In the genomic region with DNA sequence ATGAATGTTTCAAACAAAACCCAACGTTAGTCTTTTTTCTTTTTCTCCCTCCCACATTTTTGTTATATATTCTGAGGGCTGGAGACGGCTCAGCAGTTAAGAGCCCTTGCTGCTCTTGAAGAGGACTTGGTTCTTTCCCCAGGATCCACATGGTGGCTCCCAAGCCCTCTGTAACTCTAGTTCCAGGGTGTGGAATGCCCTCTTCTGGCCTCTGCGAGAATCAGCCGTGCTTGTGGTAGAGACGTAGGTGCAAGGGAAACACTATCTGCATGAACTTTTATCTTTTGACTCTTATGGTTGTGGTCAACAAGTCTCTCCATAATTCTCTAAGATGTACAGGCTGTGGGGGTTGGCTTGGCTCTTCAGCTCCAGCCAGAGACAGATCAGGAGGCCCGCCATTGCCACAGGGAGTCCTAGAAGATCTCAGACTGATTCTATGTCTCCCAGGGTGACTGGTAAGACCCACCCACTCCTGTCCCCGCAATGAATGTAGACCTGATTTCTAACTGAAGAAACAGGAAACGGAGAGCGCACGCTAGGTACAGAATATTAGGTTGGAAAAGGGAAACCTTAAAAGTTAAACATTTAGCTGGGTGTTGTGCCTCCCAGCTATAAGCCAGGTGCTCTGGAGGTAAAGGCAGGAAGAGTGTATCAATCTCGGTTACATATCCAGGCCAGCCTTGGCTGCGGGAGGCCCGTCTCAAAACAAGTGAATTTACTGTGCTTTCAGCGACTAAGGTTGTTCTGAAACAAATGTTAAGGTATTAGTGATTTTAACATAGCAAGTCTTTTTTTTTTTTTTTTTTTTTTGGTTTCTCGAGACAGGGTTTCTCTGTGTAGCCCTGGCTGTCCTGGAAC, we compare ENCODE assay signal across 9 mouse cellular contexts. TPM values are rescaled to one million over a fixed set of nuclear protein-coding genes. Genes with fewer than 3 reads are reported as not detected.
A peak's percentile ranks its signal among the peaks of the same experiment; 100 is the strongest.
DNase-seq lines count a peak whose midpoint lies in the region; ATAC-seq lines count a peak whose summit lies in the region.
"Had no signal": no experiment of that assay in that cellular context is flagged by ENCODE, and none has a peak within 500 bp of the region (broad histone marks: within the 10 kb centered on the region; RNA-seq: fewer than 3 reads in every experiment).

No protein-coding gene starts in this region.

- H3K9ac ChIP-seq in midbrain, embryonic 11.5 days (ENCODE audit: low read length) = no peak overlapping the region
- no peak overlapping the region for H3K9ac ChIP-seq in midbrain, embryonic 16.5 days (ENCODE audit: low read depth, low read length)
- no peak overlapping the region for H3K9ac ChIP-seq in intestine, embryonic 14.5 days (ENCODE audit: low read length)
- no peak overlapping the region for H3K9ac ChIP-seq in hindbrain, embryonic 16.5 days (ENCODE audit: low read depth, low read length)
- H3K9ac ChIP-seq: neural tube, embryonic 13.5 days had no signal

- no peaks in the 10 kb centered on the region for H3K9me3 ChIP-seq in midbrain, embryonic 11.5 days (ENCODE audit: control insufficient read depth, low read length)
- H3K9me3 ChIP-seq in midbrain, embryonic 16.5 days (replicated peaks; ENCODE audit: control insufficient read depth, low read length, poor library complexity, severe bottlenecking) = no peaks in the 10 kb centered on the region
- H3K9me3 ChIP-seq in intestine, embryonic 14.5 days (ENCODE audit: control insufficient read depth, low read length) = no peaks in the 10 kb centered on the region
- H3K9me3 ChIP-seq in hindbrain, embryonic 16.5 days (ENCODE audit: control insufficient read depth, low read length) = no peaks in the 10 kb centered on the region
- H3K9me3 ChIP-seq: neural tube, embryonic 13.5 days had no signal

- no peak overlapping the region for H3K4me3 ChIP-seq in midbrain, embryonic 11.5 days (ENCODE audit: low read depth, low read length)
- H3K4me3 ChIP-seq in midbrain, embryonic 16.5 days (ENCODE audit: low read depth, low read length) = no peak overlapping the region
- H3K4me3 ChIP-seq in intestine, embryonic 14.5 days (ENCODE audit: low read depth, low read length) = no peak overlapping the region
- no peak overlapping the region for H3K4me3 ChIP-seq in hindbrain, embryonic 16.5 days (ENCODE audit: low read length)
- H3K4me3 ChIP-seq: neural tube, embryonic 13.5 days had no signal

- no peak overlapping the region for H3K4me2 ChIP-seq in midbrain, embryonic 11.5 days
- H3K4me2 ChIP-seq in midbrain, embryonic 16.5 days (ENCODE audit: low read length) = no peak overlapping the region
- H3K4me2 ChIP-seq in intestine, embryonic 14.5 days (ENCODE audit: low read length) = no peak overlapping the region
- H3K4me2 ChIP-seq in hindbrain, embryonic 16.5 days (ENCODE audit: low read length) = no peak overlapping the region
- H3K4me2 ChIP-seq: neural tube, embryonic 13.5 days had no signal

- no peak overlapping the region for H3K27ac ChIP-seq in midbrain, embryonic 11.5 days (ENCODE audit: low read depth, low read length)
- H3K27ac ChIP-seq in midbrain, embryonic 16.5 days (ENCODE audit: low read length) = no peak overlapping the region
- no peak overlapping the region for H3K27ac ChIP-seq in intestine, embryonic 14.5 days (ENCODE audit: low read depth)
- no peak overlapping the region for H3K27ac ChIP-seq in hindbrain, embryonic 16.5 days (ENCODE audit: low read depth, low read length)
- H3K27ac ChIP-seq: neural tube, embryonic 13.5 days had no signal

- 63% methylated on average over 14 of the region's 15 CpGs for WGBS in midbrain, embryonic 11.5 days
- WGBS in midbrain, embryonic 16.5 days = 59% methylated on average over 14 of the region's 15 CpGs
- 58% methylated on average over 14 of the region's 15 CpGs for WGBS in intestine, embryonic 14.5 days
- 64% methylated on average over 14 of the region's 15 CpGs for WGBS in hindbrain, embryonic 16.5 days

- DNase-seq in midbrain, embryonic 11.5 days (ENCODE audit: low spot score, missing footprints) = no peak
- DNase-seq in NIH3T3 (ENCODE audit: low read depth) = peak; percentile 79
- peak; percentile 66 for DNase-seq in embryo, embryonic 10 days (ENCODE audit: low spot score)
- peak; percentile 64 for DNase-seq in intestine, embryonic 14.5 days (ENCODE audit: low spot score)
- DNase-seq in lung, adult 18-20 months = peak; percentile 80 to 81
- DNase-seq in spleen, adult 12 weeks (ENCODE audit: low spot score) = peak; percentile 28

- no peaks in the 10 kb centered on the region for H3K4me1 ChIP-seq in midbrain, embryonic 11.5 days (ENCODE audit: control insufficient read depth, insufficient read depth, low read length)
- no peaks in the 10 kb centered on the region for H3K4me1 ChIP-seq in midbrain, embryonic 16.5 days (ENCODE audit: control insufficient read depth, insufficient read depth, low read length)
- H3K4me1 ChIP-seq in intestine, embryonic 14.5 days (replicated peaks; ENCODE audit: control insufficient read depth, insufficient read depth, low read length) = no peaks in the 10 kb centered on the region; the same call in 1 of the 2 replicates
- no peaks in the 10 kb centered on the region for H3K4me1 ChIP-seq in hindbrain, embryonic 16.5 days (ENCODE audit: control insufficient read depth, insufficient read depth, low read depth, low read length)
- H3K4me1 ChIP-seq: neural tube, embryonic 13.5 days had no signal

- no peaks in the 10 kb centered on the region for H3K27me3 ChIP-seq in midbrain, embryonic 11.5 days (ENCODE audit: control insufficient read depth, insufficient read depth, low read length)
- H3K27me3 ChIP-seq in midbrain, embryonic 16.5 days (ENCODE audit: control insufficient read depth, insufficient read depth, low read depth, low read length) = no peaks in the 10 kb centered on the region
- H3K27me3 ChIP-seq in intestine, embryonic 14.5 days (replicated peaks; ENCODE audit: control insufficient read depth, insufficient read depth, low read length) = no peaks in the 10 kb centered on the region
- no peaks in the 10 kb centered on the region for H3K27me3 ChIP-seq in hindbrain, embryonic 16.5 days (replicated peaks; ENCODE audit: control insufficient read depth, insufficient read depth, low read length)
- H3K27me3 ChIP-seq: neural tube, embryonic 13.5 days had no signal

- 0 out of 2 replicates have a peak, but pooled peaks cover under 1% of the 10 kb centered on the region for H3K36me3 ChIP-seq in midbrain, embryonic 11.5 days (ENCODE audit: control insufficient read depth, insufficient read depth, low read length)
- no peaks in the 10 kb centered on the region; the same call in 1 of the 2 replicates for H3K36me3 ChIP-seq in midbrain, embryonic 16.5 days (ENCODE audit: control insufficient read depth, insufficient read depth, low read length)
- peaks cover 4% of the 10 kb centered on the region for H3K36me3 ChIP-seq in intestine, embryonic 14.5 days (ENCODE audit: control insufficient read depth, insufficient read depth, low read length)
- H3K36me3 ChIP-seq in hindbrain, embryonic 16.5 days (ENCODE audit: control insufficient read depth, insufficient read depth, low read length) = peaks cover 2% of the 10 kb centered on the region; the same call in 1 of the 2 replicates

- ATAC-seq in midbrain, embryonic 11.5 days (ENCODE audit: low FRiP score) = peak; percentile 42; the same call in 1 of the 2 replicates
- ATAC-seq in midbrain, embryonic 16.5 days = no peak
- no peak for ATAC-seq in intestine, embryonic 14.5 days (replicated peaks; ENCODE audit: low FRiP score, low TSS enrichment, low read depth)
- no peak for ATAC-seq in hindbrain, embryonic 16.5 days

RNA-seq across cellular contexts. Expression of a gene that starts 14.7 kb away (rescaled TPM):
- polyA plus RNA-seq in midbrain, embryonic 11.5 days (2014; fragmentation: Nextera tagmentation; extraction: Ambion mirVana) = 21.4 TPM in 2 replicates
- polyA plus RNA-seq in midbrain, embryonic 16.5 days (2015; fragmentation: Nextera tagmentation; extraction: Ambion mirVana) = 34.4 and 34.8 TPM in 2 replicates
- polyA plus RNA-seq in intestine, embryonic 14.5 days (2014; fragmentation: Nextera tagmentation; extraction: Ambion mirVana) = 10.8 and 12.6 TPM in 2 replicates
- 27.7 and 31.5 TPM in 2 replicates for polyA plus RNA-seq in hindbrain, embryonic 16.5 days (2015; fragmentation: Nextera tagmentation; extraction: Ambion mirVana)

RNA-seq across cellular contexts. Expression of a gene that starts 20.9 kb away (rescaled TPM):
- 67.5 and 74.3 TPM in 2 replicates for polyA plus RNA-seq in midbrain, embryonic 11.5 days (2014; fragmentation: Nextera tagmentation; extraction: Ambion mirVana)
- 53.1 and 55.7 TPM in 2 replicates for polyA plus RNA-seq in midbrain, embryonic 16.5 days (2015; fragmentation: Nextera tagmentation; extraction: Ambion mirVana)
- polyA plus RNA-seq in intestine, embryonic 14.5 days (2014; fragmentation: Nextera tagmentation; extraction: Ambion mirVana) = 39.7 and 46.7 TPM in 2 replicates
- polyA plus RNA-seq in hindbrain, embryonic 16.5 days (2015; fragmentation: Nextera tagmentation; extraction: Ambion mirVana) = 40.0 and 50.1 TPM in 2 replicates
